Mouse (Mus musculus) myocyte (in vitro differentiated cells): ENCODE measurements around the gene Eefsec.

Experiments used
- E2F4 ChIP-seq: IDR thresholded peaks from one replicate; pipeline ENCODE4 v1.6.1; 2011; ENCODE audit warnings: mild to moderate bottlenecking, control low read depth, moderate library complexity; ENCODE audit not compliant: insufficient read depth
- MAX ChIP-seq: IDR thresholded peaks from one replicate; pipeline ENCODE4 v1.6.1; 2011; ENCODE audit warnings: low read depth, mild to moderate bottlenecking, control low read depth
- POLR2A ChIP-seq: IDR thresholded peaks from one replicate; pipeline ENCODE4 v1.6.1; 2011; ENCODE audit warnings: low read depth, mild to moderate bottlenecking, control low read depth, moderate library complexity; ENCODE audit not compliant: insufficient read length
- POLR2AphosphoS2 ChIP-seq: IDR thresholded peaks from one replicate; pipeline ENCODE4 v1.6.1; 2011; ENCODE audit warnings: low read depth, control low read depth; ENCODE audit not compliant: insufficient read length
- REST ChIP-seq: IDR thresholded peaks from one replicate; pipeline ENCODE4 v1.6.1; 2011; ENCODE audit warnings: mild to moderate bottlenecking, control low read depth, moderate library complexity; ENCODE audit not compliant: insufficient read depth, insufficient read length
- SRF ChIP-seq: IDR thresholded peaks from one replicate; pipeline ENCODE4 v1.6.1; 2011; ENCODE audit warnings: low read depth; ENCODE audit not compliant: control insufficient read depth, insufficient read length
- USF1 ChIP-seq: IDR thresholded peaks from one replicate; pipeline ENCODE4 v1.6.1; 2011; ENCODE audit warnings: low read depth, mild to moderate bottlenecking, control low read depth, moderate library complexity

DNA sequence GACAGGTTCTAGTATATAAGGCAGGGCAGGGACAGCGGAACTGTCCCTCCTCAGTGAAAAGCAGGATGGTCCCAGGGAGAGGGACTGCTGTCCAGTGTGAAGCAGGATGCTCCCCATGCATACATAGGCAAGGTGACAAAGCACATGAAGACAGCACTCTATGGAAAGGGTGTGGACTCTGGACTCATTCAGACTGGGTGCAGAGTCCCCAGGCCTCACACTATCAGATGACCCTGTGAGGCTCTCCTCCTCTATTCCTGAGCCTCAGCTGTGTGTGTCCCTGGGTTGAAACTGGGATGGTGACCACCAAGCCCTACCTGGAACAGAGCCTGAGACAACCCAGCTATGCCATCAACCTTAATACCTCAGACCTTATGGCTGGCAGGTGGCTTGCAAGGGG is 194.9 kb downstream of the Eefsec start:
- TF ChIP-seq POLR2A (no peak), MAX (no peak), POLR2AphosphoS2 (no peak), USF1 (no peak), E2F4 (no peak), SRF (no peak), REST (no peak)
